Mouse (Mus musculus) liver, embryonic 11.5 days (tissue): ENCODE data around the gene Aldob. TPM values are rescaled to one million over a fixed set of nuclear protein-coding genes. Genes with fewer than 3 reads are reported as not detected.
A peak's percentile ranks its signal among the peaks of the same experiment; 100 is the strongest.

Experiments
- ATAC-seq: fragments of 200-750 bp; cut with Nextera tagmentation; replicated peaks from 2 replicates; pipeline ENCODE4 v1.8.0; 2017; ENCODE audit warnings: moderate number of reproducible peaks, mild to moderate bottlenecking, moderate TSS enrichment, moderate library complexity; ENCODE audit not compliant: low FRiP score
- DNase-seq: peaks from one replicate; pipeline ENCODE4 v3.0.0-alpha.2; 2017; ENCODE audit warnings: low spot score
- H3K27ac ChIP-seq: fragments of 300-500 bp; sonication (generic); 2 replicates; pipeline ENCODE4 v1.5.1; 2014; ENCODE audit warnings: mild to moderate bottlenecking, low read depth, low read length, control low read depth
- H3K27me3 ChIP-seq: fragments of 300-500 bp; sonication (generic); replicated peaks from 2 replicates; pipeline ENCODE4 v1.6.1; 2014; ENCODE audit warnings: low read length, mixed read lengths; ENCODE audit not compliant: control insufficient read depth, insufficient read depth
- H3K36me3 ChIP-seq: fragments of 300-500 bp; sonication (generic); 2 replicates; pipeline ENCODE4 v1.6.1; 2014; ENCODE audit warnings: mild to moderate bottlenecking, low read length, moderate library complexity, mixed read lengths; ENCODE audit not compliant: control insufficient read depth, insufficient read depth
- H3K4me1 ChIP-seq: fragments of 300-500 bp; sonication (generic); replicated peaks from 2 replicates; pipeline ENCODE4 v1.6.1; 2014; ENCODE audit warnings: low read length, mixed read lengths; ENCODE audit not compliant: control insufficient read depth, insufficient read depth
- H3K4me2 ChIP-seq: fragments of 300-500 bp; sonication (generic); 2 replicates; pipeline ENCODE4 v1.6.1; 2014; ENCODE audit warnings: mild to moderate bottlenecking, control low read depth, moderate library complexity
- H3K4me3 ChIP-seq: fragments of 300-500 bp; sonication (generic); 2 replicates; pipeline ENCODE4 v1.5.1; 2014; ENCODE audit warnings: low read depth, low read length, control low read depth
- H3K9ac ChIP-seq: fragments of 300-500 bp; sonication (generic); 2 replicates; pipeline ENCODE4 v1.6.1; 2014; ENCODE audit warnings: low read depth, low read length, control low read depth
- H3K9me3 ChIP-seq: fragments of 300-500 bp; sonication (generic); 2 replicates; pipeline ENCODE4 v1.6.1; 2016; ENCODE audit warnings: low read length, inconsistent platforms, mixed read lengths; ENCODE audit not compliant: control insufficient read depth
- WGBS: fragments of 180-500 bp; shearing (Covaris S2); extraction: QIAGEN DNeasy Blood & Tissue Kit; methylation state at CpG from one replicate; pipeline ENCODE4 v1.1.7; 2014; 5-methylcytosine and 5-hydroxymethylcytosine counted together
- polyA plus RNA-seq: library from polyadenylated mRNA; unstranded; fragments of >200 nt; fragmentation: Nextera tagmentation; extraction: Ambion mirVana; gene quantifications from 2 replicates; pipeline ENCODE4 v1.2.1, GENCODE M21; 2014

Gene Aldob
- polyA plus RNA-seq, 1 experiment from 2014 or later: 23.8 TPM

DNA sequence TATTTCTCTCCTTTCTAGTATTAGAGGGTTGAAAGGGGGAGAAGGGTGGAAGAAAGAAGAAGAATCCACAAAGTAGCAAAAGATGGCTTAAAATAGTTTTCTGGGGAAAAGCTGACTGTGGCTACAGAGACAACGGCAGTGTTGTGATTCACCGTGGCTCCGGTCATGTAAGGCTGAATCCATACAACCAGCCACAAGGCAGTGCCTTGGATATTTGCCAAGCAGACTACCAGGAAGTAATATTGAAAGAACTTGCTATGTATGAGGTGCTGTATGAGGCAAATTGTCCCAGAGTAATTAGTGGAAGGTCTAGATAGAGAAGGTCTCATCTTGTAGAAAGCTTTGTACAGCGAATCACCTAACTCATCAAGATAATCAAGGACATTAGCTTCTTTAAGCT lies 22.8 kb upstream of the Aldob start:
- no peak overlapping the region for H3K4me2 ChIP-seq
- no peaks in the 10 kb centered on the region for H3K9me3 ChIP-seq
- 88% methylated on average over 4 of the region's 4 CpGs for WGBS
- no peak overlapping the region for H3K9ac ChIP-seq
- ATAC-seq (no peak), DNase-seq (no peak)
- no peaks in the 10 kb centered on the region for H3K36me3 ChIP-seq
- no peak overlapping the region for H3K4me3 ChIP-seq
- no peak overlapping the region for H3K27ac ChIP-seq
- H3K27me3 ChIP-seq: no peaks in the 10 kb centered on the region
- H3K4me1 ChIP-seq: no peaks in the 10 kb centered on the region

DNA sequence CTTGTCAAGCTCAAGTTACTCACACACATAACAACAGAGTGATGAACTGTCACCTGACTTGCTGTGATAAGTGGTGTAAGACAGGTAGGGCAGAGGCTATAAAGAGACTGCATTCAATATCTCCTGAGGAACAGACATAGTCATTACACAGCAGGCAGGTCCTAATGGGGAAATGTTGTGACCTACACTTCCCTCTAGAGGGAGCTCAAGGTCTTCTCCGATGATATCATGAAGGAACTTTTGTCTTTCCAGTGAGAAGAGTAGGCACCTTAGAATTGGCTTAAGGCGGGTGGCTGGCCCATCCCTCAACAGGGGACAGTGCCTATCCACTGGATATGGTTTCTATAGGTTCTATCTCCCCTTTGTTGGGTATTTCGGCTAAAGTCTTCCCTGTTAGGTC lies 18.3 kb upstream of the Aldob start:
- WGBS: 22% methylated on average over 3 of the region's 3 CpGs
- Histone ChIP-seq H3K9ac (no peak overlapping the region), H3K4me3 (no peak overlapping the region), H3K27me3 (no peaks in the 10 kb centered on the region), H3K36me3 (no peaks in the 10 kb centered on the region), H3K27ac (no peak overlapping the region), H3K4me2 (no peak overlapping the region), H3K9me3 (no peaks in the 10 kb centered on the region), H3K4me1 (no peaks in the 10 kb centered on the region)
- ATAC-seq: peak; percentile 81
- DNase-seq: no peak

GRCm38 (mm10) chr4:49559915-49560772 lies 10.8 kb upstream of the Aldob start:
- Histone ChIP-seq H3K9ac (no peak overlapping the region), H3K27me3 (no peaks in the 10 kb centered on the region), H3K36me3 (no peaks in the 10 kb centered on the region), H3K27ac (no peak overlapping the region), H3K4me2 (no peak overlapping the region), H3K4me3 (no peak overlapping the region), H3K4me1 (no peaks in the 10 kb centered on the region), H3K9me3 (no peaks in the 10 kb centered on the region)
- 69% methylated on average over 20 of the region's 20 CpGs for WGBS
- DNase-seq (no peak), ATAC-seq (no peak)

DNA sequence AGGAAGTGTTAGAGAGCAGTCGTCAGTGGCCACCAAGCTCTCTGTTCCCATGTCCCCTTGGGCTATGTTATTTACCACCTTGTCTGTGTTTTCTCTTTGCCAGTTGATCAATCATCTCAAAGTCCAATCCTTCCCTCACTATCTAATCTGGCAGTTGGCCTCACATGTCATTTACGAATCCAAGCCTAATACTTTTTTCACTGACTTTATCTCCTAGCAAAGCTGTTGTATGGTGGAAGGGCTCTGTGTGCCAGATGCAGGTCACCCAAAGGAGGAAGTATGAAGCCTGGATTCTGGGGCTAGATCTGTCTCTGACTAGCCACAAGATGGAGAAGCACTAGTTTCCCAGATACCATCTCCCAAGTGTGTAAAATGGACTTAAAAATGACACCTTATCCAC lies 8.8 kb upstream of the Aldob start:
- Histone ChIP-seq H3K27me3 (no peaks in the 10 kb centered on the region), H3K27ac (no peak overlapping the region), H3K4me3 (no peak overlapping the region), H3K36me3 (no peaks in the 10 kb centered on the region), H3K9ac (no peak overlapping the region), H3K4me2 (no peak overlapping the region), H3K9me3 (no peaks in the 10 kb centered on the region), H3K4me1 (no peaks in the 10 kb centered on the region)
- DNase-seq (no peak), ATAC-seq (no peak)
- WGBS: 29% methylated on average over 2 of the region's 2 CpGs

DNA sequence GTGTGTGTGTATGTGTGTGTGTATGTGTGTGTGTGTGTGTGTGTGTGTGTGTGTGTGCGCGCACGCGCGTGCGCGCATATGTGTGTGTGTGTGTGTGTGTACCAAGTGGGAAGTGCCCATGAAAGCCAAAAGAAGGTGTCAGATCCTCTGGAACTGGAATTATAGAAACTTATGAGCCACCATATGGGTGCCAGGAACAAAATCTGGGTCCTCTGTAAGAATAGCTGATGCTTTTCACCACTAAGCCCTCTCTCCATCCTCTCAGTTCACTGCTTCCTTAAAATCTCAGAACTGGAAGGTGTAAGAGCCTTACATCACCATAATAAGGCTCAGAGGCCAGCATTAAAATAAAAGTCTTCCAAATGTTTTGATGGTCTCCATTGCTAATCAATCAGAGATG lies 8.0 kb upstream of the Aldob start:
- Histone ChIP-seq H3K9ac (no peak overlapping the region), H3K4me3 (no peak overlapping the region), H3K27ac (no peak overlapping the region), H3K9me3 (no peaks in the 10 kb centered on the region), H3K36me3 (no peaks in the 10 kb centered on the region), H3K4me1 (no peaks in the 10 kb centered on the region), H3K27me3 (no peaks in the 10 kb centered on the region), H3K4me2 (no peak overlapping the region)
- WGBS: 97% methylated on average over 7 of the region's 7 CpGs
- ATAC-seq (no peak), DNase-seq (no peak)

- Histone ChIP-seq H3K4me3 (no peak overlapping the region), H3K27me3 (no peaks in the 10 kb centered on the region), H3K4me1 (0 out of 2 replicates have a peak, but pooled peaks cover 3% of the 10 kb centered on the region), H3K4me2 (no peak overlapping the region), H3K27ac (no peak overlapping the region), H3K36me3 (no peaks in the 10 kb centered on the region), H3K9me3 (no peaks in the 10 kb centered on the region), H3K9ac (no peak overlapping the region)
- WGBS: 75% methylated on average over 5 of the region's 5 CpGs
- DNase-seq (no peak), ATAC-seq (no peak)
Measured at GRCm38 (mm10) chr4:49553380-49553779, 4.0 kb upstream of the Aldob start.

DNA sequence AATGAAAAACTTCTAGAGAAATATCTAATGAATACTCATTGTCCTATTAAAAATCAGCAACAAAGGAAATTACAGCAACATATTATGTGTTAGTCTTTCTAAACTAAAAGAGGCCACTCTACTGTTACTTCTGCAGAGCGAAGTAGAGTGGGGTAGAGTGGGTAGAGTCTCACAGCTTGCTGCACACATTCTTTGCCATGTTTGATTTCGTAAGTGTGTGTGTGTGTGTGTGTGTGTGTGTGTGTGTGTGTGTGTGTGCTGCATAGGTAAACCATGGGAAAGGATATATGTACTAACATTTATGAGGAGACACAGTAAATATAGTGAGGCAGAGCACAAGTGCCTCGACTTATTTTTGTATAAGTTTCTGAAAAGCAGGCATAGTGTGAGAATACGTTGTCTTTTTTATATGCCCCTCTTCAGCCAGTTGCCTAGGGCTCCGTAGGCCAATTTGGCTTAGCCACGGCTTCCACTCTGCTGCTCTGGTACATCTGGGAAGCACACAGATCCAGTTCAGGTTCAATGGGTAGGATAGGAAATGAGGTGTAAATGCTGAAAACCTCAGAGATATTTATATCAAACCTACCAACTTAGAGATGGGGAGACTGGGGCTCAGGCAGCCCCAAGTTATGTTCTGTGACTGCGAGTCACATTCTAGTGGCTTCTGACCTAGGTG lies 1.7 kb downstream of the Aldob start:
- ATAC-seq: no peak

DNA sequence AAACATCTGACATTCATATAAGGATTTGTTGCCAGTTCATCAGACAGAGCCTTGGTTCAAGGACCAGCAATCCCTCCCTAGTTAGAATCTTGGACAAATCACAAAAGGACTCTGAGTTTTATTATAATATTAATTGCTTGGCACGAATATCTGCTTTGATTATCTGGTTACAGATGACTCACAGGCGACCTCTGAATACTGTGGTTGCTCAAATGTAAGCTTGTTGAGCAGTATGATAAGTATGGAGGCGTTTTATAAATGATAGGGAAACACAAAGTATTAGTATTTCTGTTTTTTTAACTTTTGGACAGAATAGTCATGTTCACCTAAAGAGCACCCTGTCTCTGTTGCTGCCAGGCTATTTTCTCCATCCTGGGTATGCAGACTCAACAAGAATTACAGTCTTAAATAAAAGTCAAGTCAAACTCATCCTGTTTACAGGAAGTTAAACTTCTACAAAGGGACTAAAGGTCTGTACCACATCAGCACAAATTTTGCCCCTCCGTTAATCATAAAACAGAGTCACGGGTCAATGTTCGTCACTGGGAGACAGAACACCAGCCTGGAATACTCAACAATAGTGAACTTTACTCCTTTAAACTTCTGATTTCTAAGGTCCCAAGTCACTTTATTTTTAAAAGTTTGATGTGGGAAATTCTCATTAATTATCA lies 2.3 kb downstream of the Aldob start:
- ATAC-seq: peak; percentile 70; the same call in 1 of the 2 replicates
- peak overlapping the region; percentile 8; the same call in 1 of the 2 replicates for H3K27ac ChIP-seq
- 0 out of 2 replicates have a peak, but pooled peaks cover 3% of the 10 kb centered on the region for H3K4me1 ChIP-seq
- no peak for DNase-seq
- H3K36me3 ChIP-seq: no peaks in the 10 kb centered on the region
- no peak overlapping the region for H3K9ac ChIP-seq
- no peak overlapping the region for H3K4me2 ChIP-seq
- H3K9me3 ChIP-seq: no peaks in the 10 kb centered on the region
- 53% methylated on average over 6 of the region's 6 CpGs for WGBS
- H3K27me3 ChIP-seq: no peaks in the 10 kb centered on the region
- H3K4me3 ChIP-seq: no peak overlapping the region

More for the DNA sequence above, 1.7 kb downstream of the Aldob start:
- Histone ChIP-seq H3K4me1 (0 out of 2 replicates have a peak, but pooled peaks cover 3% of the 10 kb centered on the region), H3K36me3 (no peaks in the 10 kb centered on the region), H3K4me3 (no peak overlapping the region), H3K9me3 (no peaks in the 10 kb centered on the region), H3K4me2 (0 out of 2 replicates have a peak overlapping the region, but pooled peaks have one; percentile 0), H3K27ac (no peak overlapping the region), H3K9ac (no peak overlapping the region), H3K27me3 (no peaks in the 10 kb centered on the region)
- WGBS: 79% methylated on average over 7 of the region's 7 CpGs
- DNase-seq: no peak
